Mouse (Mus musculus) layer of hippocampus, postnatal 14 days (tissue): ENCODE measurements around the gene Cnst. TPM values are rescaled to one million over a fixed set of nuclear protein-coding genes. Genes with fewer than 3 reads are reported as not detected.

Source experiments
- DNase-seq, 2 experiments: peaks; one replicate each; pipeline ENCODE4 v3.0.0; 2021 to 2022; ENCODE audit warnings: low spot score in 2 of 2, mixed read lengths in 1 of 2
- long read RNA-seq, 2 experiments: library from polyadenylated mRNA; stranded (forward); transcript quantifications; one replicate each; pipeline ENCODE4 v2.0.0; 2021
- total RNA-seq, 2 experiments: library from RNA; stranded (reverse); gene quantifications; 2 replicates each; pipeline ENCODE4 v1.2.3; 2021

Cnst gene
- total RNA-seq = 10 to 100 TPM; 30.9 to 32.8 TPM
- long read RNA-seq, experiment 1, full-length matches to known transcripts = 7 of 14 reads
- long read RNA-seq, experiment 1, partial matches to known transcripts = 6 of 14 reads
- long read RNA-seq, experiment 1, other reads (novel, unspliced or antisense) = 1 of 14 reads
- long read RNA-seq, experiment 2, full-length matches to known transcripts = 13 of 18 reads
- long read RNA-seq, experiment 2, partial matches to known transcripts = 0 of 18 reads
- long read RNA-seq, experiment 2, other reads (novel, unspliced or antisense) = 5 of 18 reads

DNA sequence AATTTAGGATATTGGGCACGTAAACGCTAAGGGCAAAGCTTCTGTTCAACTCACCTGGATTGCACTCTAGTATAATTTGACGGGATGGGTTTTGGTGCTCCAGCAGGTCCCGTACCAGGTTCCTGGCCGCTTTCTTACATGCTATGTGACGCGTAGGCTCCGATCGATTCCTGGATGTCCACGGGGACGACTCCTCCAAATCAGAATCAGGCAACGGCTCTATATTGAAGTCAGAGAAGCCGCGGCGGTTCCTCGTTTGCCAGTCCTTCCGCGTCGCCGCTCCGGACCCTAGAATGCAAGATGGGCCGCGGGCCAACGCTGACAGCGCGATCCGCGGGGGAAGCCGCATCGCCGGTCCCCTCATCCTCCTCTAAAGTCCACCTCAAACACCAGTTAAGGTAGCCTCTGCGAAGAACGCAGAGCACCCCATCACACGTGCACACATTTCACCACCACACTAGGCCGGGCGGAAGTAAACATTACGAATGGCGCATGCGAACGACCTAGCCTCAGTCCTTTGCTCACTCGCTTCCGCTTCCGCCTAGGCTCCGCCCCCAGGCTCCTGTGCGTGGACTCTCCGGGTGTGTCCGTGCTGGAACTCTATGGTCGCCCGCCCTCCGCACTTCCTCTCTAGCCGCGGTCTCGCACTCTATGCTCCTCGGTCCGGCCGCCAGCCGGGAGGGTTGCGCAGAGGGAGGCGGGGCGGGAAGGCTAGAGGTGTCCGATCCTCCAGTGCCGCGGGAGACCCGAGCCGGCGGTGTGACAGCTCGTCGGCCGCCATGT is at the start of gene Cnst, which contains the start of gene Tfb2m:
Gene Cnst, plus strand, starts transcription at position 603 of the 783 bp plus-strand sequence.
Gene Tfb2m, minus strand, starts transcription at position 500 of the 783 bp plus-strand sequence.
- peak; percentile 95 to 98 for DNase-seq

DNA sequence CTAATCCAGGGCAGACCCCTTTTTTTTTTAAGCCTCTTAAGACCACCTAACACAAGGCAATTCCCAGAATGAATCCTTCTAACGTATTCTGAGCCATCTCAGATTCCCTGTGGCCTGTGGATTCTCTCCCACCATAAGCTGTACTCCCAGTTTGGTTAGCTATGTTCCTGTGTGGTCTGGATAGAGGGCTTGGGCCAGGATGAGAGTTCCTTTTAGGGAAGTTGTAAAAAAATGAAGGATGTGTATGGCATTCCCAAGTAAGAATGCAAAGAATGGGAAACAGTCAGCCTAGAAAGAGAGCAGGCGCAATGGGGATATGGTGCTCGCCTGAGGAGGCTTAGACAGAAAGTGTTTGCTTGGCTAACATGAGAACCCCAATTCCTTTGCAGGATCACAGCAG is 46.9 kb upstream of the Cnst start:
- DNase-seq = no peak

DNA sequence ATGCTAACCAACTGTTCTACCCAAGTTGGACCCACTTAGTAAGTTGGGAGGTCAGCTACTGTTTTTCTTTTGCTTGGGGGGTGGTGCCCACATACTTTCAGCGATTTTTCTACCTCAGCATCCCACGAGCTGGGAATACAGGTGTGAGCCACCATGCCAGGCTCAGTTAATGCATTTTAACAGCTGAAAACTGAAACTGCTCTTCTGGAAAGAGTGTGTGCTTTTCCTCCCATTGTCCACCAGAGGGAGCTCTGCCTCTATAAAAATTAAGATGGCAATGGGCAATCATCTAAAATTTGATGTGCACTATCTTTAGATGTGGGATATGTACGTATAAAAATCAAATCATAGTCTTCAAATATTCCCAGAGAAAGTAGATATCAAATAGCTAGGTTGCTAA is 43.6 kb upstream of the Cnst start:
- peak in 1 of 2 experiments; percentile 43 for DNase-seq

DNA sequence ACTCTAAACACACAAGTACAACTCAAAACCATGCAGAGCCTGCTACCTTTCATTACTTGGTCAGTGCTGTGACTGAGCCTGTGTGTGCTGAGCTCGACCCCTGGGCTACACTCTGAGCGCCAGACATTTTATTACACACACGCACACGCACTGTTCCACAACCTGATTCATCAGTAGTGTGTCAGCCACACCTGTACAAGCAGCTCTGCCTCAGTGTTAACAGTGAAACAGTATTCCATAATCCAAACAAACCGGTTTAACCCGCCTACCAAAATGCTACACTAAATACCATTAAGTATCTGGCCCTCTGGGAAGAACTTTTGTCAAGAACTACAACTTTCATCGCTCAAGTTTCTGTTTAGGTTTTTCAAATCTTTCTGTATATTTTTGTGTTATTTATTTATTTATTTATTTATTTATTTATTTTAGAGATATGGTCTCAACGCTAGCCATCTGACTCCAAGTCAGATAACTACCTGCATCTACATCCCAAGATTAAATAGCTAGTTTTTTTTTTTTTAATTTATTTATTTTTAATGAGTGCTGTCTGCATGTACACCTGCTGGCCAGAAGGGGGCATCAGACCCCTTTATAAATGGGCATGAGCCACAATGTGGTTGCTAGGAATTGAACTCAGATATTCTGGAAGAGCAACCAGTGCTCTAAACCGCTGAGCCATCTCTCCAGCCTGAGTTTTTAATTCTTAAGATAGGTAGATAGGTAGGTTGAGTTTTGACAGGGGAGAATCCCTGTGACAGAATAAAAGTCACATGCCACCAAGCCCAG is 39.4 kb upstream of the Cnst start:
- no peak for DNase-seq

DNA sequence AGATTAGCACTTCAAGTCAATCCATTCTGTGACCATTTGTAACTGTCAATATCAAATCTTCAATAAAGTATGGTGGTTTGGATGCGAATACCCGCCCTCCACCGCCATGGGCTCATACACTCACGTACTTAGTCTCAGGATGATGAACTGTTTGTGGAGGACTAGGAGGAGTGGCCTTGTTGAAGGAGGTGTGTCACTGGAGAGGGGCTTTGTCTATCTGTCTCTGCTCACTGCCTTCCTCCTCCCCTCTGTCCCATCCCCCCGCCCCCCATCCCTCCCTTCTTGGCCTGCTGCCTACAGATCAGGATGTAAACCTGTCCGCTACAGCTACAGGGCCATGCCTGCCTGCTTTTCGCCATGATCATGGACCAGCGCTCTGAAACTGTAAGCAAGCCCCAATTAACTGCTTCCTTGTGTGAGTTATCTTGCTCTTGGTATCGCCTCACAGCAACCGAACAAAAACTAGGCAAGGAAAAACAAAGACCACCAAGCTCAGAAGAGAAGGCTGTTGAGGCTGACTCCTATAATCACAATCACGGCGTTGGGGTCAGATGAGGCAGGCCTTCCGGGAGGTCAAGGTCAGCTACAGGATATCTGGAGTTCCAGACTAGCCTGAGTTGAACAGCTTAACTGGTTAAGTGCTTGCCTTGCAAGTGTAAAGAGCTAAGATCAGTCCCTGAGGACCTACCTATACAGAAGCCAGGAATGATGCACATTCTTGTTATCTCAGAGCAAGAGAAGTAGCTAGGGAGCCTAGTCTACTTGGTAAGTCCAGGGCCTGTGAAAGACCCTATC is 35.4 kb upstream of the Cnst start:
- no peak for DNase-seq

DNA sequence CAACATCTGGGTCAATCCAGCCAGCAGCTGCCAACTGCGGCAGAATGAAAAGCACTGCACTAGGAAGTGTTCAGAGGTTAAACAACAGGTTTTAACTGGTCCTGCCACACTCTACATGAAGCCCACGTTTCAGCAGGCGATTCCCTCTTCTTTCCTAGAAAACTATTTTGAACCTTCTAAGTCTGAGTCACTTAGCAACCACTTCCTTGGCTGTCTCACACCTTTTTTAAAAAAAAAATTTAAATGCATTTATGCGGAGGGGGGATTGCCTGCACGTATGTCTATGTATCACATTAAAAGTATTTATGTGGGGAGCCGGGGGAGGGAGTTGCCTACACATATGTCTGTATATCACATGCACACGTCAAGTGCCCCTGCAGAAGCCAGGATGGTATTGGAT is 34.3 kb upstream of the Cnst start:
- no peak for DNase-seq

DNA sequence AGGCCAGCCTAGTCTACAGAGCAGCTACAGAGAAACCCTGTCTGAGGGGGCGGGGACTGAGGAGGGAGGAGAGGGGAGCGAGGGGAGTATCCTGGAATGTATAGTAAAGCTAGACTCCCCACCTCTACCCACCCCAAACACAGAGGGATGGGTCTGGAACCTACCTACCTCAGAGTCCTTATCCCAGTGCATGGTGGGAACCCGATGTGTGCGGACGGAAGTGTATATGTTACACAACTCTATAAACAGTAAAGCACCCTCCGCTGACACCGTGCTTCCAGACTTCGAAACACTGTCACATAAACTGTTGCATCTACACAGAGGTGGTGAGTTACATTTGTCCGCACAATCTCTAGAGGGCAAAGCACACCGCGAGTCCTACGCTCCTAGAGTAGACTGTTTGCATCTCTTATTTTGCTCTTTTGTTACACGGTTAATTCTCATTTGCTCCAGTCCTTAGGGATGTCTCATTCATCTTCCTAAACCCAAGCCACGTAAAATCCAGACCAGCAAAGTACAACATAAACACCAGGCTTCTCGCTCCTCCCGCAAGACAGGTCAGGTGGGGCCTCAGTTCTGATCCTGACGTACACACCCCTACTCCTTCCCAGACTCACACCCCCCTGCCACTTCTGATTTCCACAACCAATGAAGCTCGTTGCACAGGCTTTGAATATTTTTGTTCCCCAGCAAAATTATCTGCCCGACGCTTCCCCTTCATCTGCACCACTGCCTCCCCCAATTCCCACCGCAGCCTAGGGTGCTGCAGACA is 29.0 kb upstream of the Cnst start:
- no peak for DNase-seq

DNA sequence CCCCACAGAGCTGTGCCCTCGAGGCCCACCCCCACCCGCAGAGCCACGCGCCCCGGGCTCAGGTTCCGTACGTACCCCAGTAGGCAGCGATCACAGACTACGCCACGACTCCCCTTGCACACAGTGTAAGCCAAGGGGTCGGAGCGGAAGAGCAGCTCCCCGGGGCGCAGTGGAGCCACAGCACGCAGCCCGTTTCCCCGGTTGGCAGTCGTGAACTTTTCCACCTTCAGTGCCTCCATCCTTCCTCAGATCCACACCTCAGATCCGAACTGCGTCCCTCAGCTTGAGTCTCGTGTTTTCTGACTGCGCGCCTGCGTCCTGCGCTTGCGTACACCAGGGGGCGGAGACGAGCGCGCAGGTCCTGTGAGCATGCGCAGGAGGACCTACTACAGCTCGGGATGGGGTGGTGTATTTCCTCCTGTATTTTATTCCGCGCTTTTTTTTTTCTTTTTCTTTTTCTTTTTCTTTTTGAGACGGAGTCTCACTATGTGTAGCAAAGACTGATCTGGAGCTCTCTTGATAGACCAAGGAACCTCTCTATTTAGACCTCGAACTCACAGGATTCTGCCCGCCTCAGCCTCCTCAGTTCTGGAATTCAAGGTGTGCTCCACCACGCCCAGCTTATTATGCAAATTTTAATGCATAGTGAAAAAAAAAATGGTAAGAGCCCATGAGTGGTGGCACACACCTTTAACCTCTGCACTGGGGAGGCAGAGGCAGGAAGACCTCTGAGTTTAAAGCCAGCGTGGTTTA is 28.3 kb upstream of the Cnst start, which contains the start of gene Smyd3:
Gene Smyd3, minus strand, starts transcription at position 329 of the 753 bp plus-strand sequence.
- peak; percentile 77 to 87 for DNase-seq

DNA sequence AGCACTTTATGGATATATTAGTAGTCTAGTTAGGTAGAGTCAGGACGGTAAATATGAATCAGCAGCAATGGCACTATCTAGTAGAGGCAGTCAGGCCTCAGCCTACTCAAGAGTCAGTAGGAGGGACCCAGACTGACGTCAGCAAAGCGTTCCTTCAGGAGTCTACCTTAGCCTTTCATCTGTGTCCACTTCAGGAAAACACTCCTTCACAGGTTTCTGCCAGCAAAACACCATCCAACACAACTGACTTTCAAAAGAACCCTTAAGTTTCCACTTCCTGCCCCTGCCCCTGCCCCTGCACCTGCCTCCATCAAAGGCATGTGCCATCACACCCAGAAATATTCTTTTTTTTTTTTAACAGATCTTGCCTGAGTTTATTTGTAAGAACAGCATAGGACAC is 26.3 kb upstream of the Cnst start:
- no peak for DNase-seq

DNA sequence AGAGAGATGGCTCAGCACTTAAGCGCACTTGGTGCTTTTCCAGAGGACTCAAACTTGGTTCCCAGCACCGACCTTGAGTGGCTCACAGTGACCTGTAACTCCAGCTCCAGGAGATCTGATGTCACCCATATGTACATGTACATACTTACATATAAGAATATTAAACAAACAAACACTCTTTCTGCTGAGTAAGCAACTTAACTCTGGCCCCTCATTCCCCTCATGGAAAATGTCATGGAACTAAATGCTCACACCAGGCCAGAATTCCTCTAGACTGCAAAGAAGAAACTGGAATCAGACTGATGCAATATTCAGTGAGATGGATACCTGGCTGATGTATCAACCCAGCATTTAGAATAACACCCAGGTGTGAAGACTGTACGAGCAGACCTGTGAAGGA is 7.1 kb upstream of the Cnst start:
- DNase-seq = no peak

DNA sequence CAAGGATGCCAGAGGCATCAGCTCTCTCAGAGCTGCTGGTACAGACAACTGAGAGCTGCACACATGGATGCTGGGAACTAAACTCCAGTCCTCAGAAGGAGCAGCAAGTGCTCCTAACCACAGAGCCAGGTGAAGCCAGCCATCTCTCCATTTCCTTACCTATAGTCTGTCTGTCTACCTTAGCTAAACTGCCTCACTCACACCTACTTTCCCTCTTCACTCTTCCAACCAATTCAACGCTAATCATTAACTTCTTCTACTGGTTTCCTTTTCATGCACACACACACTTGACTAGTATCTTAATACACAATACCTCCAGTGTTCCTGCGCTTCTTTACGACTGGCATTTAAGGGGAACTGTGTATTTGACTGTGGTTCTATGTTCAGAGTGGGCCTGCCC is 6.3 kb upstream of the Cnst start:
- no peak for DNase-seq

DNA sequence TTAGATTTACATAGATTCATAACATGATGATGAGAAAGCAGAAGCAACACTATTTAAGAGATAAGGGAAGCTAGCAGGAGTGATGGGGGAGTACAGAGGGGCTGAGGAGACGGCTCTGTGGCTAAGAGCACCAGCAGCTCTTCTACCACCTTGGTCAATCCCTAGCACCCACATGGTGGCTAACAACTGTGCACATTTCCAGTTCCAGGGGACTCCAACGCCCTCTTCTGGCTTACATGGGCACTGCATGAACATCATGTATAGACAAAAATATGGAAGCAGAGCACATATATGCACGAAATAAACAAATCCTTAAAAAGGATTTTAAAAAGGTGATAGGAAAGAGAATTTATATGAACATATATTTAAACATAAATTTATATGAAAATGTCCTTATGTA is 4.7 kb upstream of the Cnst start:
- no peak for DNase-seq

DNA sequence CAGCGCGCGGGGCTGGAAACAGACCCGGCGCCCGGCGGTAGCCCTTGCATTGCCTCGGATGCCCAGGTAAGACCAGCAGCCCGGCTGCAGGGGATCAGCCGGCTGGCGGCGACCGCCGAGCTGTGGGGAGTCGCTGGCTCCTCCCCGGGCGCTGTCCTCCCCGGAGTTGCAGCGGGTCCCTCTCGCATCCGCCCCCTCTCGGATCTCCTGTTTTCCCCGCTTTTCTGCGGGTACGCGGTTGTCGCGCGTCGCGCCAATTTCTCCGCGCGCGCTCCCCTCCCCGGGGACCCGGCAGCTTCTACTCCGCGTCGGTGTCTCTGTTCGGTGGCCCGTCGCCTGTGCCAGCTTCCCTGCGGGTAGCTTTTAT is 364 bp downstream of the Cnst start:
- no peak for DNase-seq

DNA sequence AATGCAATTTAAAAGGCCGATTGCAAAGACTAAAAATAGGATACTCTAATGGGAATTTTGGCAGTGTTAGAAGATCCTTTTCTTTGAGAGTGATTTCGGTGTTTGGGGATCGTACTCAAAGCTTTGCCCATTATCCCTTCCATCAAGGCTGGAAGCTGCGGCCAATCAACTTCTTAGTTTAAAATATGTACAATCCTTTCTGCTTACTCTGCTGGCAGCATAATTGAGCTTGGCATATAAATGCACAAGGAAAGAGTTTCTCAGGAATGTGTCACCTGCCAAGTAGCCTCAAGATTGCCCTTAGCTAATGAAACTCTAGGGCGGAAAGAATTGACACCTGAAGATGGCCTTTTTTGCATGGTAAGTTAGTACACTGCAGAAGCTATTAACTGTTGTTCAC is 1.0 kb downstream of the Cnst start:
- DNase-seq = no peak

DNA sequence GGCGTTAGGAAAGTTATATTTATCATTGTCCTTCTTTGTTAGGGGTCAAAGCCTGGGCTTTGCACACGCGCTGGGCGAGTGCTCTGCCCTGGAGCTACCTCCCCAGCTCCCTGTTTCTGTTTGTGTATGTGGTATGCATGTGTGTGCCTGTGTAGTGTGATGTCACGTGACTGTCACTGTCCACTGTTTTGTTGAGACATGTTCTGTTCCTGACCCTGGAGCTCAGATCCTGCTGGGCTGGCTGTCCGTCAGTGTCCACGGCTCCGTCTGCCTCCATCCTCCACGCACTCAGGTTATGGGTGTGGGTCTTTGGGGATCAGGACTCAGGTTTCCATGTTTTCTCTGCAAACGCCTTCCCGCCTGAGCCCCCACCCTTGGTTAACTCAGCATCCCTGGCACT is 2.0 kb downstream of the Cnst start:
- no peak for DNase-seq

DNA sequence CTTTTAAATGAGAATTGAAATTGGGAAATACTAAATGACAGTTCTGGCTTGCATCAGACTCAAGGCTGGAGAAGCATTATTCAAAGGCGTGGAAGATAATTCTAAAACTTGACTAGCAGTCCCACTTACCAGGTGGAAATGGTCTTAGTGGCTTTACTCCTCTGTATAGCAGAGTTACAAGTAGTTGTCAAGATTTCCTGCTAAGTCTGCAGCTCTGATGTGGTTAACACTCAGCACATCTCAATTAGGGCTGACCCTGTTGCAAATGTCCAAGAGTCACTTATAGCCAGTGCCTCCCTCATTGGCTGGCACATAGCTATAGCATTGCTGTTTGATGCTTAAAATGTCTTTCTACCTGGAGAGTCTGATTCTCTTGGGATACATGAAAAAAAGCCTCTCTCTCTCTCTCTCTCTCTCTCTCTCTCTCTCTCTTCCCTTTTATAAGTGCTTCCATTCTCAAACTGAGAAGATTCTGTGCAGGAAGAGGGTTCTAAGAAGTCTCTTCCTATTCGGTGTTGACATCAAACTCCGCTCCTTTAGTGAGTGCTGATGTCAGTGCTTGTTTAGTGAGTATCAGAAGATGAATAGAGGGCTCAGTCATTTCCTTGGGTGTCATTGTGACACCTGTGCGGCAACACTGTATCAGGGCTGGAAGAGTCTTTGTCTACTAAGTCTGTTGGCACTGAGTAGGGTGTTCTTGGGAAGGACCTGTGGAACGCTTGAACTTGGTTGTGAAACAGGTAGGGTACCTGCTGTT is 3.0 kb downstream of the Cnst start:
- DNase-seq = no peak

DNA sequence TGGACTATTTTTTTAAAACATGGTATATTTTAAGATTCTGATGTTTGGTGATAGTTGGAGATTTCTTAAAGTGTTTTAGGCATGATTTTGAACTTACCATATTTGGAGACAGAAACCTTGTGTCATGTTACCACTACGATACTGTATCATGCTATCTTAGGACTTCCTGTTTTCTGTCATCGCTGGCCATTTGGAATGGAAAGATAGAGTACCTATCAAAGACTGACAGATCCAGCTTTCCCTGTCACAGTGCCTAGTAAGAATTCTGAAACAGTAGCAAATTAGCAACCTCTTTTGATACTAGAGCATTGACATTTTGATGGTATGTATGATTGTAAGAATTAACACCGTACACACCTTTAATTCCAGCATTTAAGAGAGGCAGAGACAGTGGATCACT is 5.2 kb downstream of the Cnst start:
- DNase-seq = no peak

DNA sequence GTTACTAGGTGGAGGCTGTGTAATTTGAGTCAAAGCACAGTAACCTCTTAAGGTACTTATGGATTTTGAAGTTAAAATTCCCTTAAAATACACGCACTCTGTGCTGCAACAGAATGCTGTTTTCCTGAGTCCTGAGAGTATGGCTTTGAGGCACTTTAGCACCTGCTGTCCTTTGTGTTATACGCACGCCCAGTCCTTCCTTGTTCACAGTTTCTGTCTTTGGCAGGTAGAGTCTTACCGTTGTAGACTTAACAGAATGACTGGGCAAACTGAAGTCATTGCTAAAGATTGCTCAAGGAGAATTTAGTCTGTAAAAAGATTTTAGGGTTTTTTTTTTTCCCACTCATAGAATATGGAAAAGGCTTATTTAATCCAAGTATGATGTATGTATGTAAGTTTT is 5.8 kb downstream of the Cnst start:
- DNase-seq = no peak

DNA sequence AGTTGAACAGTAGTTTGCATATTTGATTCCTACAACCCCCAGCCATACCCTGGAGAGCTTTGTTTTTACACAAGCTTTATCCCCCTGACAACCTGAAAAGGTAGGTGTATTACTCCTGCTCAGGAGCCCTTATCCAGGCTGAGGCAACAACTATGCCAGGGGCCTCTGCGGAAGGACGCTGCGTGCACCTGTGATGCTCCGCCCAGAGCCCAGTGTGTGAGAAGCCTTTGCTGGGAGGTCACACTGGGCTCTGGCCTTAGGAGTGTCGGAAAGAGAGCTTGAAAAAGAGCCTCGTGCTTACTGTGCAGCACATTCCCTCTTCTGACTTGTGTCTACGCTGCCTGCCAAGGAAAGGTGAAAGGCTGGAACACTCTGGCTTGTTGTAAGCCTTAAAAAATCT is 6.6 kb downstream of the Cnst start:
- DNase-seq = no peak
